8 mouse cellular contexts compared by ENCODE assay signal in the genomic region with DNA sequence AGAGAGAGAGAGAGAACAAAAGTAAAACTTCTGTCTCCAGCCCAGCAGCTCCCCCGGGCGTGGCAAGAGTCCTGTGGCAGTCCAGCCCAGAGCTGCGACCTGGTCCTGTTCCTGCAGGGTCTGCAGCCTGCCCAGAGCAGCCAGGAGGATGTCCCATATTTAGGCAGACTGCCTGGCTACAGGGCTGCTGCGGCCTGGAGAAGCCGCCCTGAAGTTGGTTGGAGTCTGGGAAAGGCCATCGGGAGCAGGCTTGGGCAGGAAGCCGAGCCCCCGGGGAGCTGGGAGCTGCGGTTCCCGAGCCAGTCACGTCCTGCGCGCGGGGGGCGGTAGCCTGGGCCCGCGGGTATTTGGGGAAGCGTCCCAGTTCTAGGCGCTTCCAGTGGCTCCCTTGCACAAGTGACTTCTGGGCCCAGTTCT. TPM values are rescaled to one million over a fixed set of nuclear protein-coding genes. Genes with fewer than 3 reads are reported as not detected.
A peak's percentile ranks its signal among the peaks of the same experiment; 100 is the strongest.
DNase-seq lines count a peak whose midpoint lies in the region; ATAC-seq and TF ChIP-seq lines count a peak whose summit lies in the region.

Gene Gng11, plus strand, starts transcription at position 15 of the 417 bp plus-strand sequence.

- peak within 1 kb of the TSS; percentile 70 for H3K4me2 ChIP-seq in embryonic facial prominence, embryonic 13.5 days
- peak within 1 kb of the TSS; percentile 69 for H3K4me2 ChIP-seq in limb, embryonic 12.5 days
- H3K4me2 ChIP-seq in midbrain, embryonic 11.5 days, result peak within 1 kb of the TSS; percentile 68

- peak within 1 kb of the TSS; percentile 80 for H3K27ac ChIP-seq in embryonic facial prominence, embryonic 13.5 days
- H3K27ac ChIP-seq in kidney, adult 2 months (ENCODE audit: insufficient read depth, low read depth, low read length), result peak within 1 kb of the TSS; percentile 99
- peak within 1 kb of the TSS; percentile 72 for H3K27ac ChIP-seq in limb, embryonic 12.5 days
- no peak within 1 kb of the TSS for H3K27ac ChIP-seq in midbrain, embryonic 11.5 days (ENCODE audit: low read depth, low read length)

- no peaks in the 10 kb centered on the region for H3K9me3 ChIP-seq in embryonic facial prominence, embryonic 13.5 days
- no peaks in the 10 kb centered on the region for H3K9me3 ChIP-seq in limb, embryonic 12.5 days
- H3K9me3 ChIP-seq in midbrain, embryonic 11.5 days (ENCODE audit: control insufficient read depth, low read length), result no peaks in the 10 kb centered on the region

- H3K36me3 ChIP-seq in embryonic facial prominence, embryonic 13.5 days, result no peaks in the 10 kb centered on the region
- H3K36me3 ChIP-seq in kidney, adult 2 months (ENCODE audit: control insufficient read depth, insufficient read depth, low read length), result no peaks in the 10 kb centered on the region
- no peaks in the 10 kb centered on the region for H3K36me3 ChIP-seq in limb, embryonic 12.5 days
- no peaks in the 10 kb centered on the region for H3K36me3 ChIP-seq in midbrain, embryonic 11.5 days (ENCODE audit: control insufficient read depth, insufficient read depth, low read length)

- ATAC-seq in cerebellum, adult (ENCODE audit: insufficient number of reproducible peaks, low FRiP score, low TSS enrichment), result peak; percentile 63
- peak; percentile 78 for ATAC-seq in embryonic facial prominence, embryonic 13.5 days (ENCODE audit: insufficient number of reproducible peaks, insufficient read depth, low FRiP score, low TSS enrichment, low read depth)
- peak; percentile 68 for ATAC-seq in limb, embryonic 12.5 days (ENCODE audit: insufficient number of reproducible peaks, insufficient read depth, low FRiP score, low TSS enrichment, low read depth)
- peak; percentile 90 for ATAC-seq in midbrain, embryonic 11.5 days (ENCODE audit: low FRiP score)

- TF ChIP-seq POLR2A in kidney, adult 2 months (IDR thresholded peaks at IDR 0.05; ENCODE audit: low read depth, low read length), result no peak

- peak within 1 kb of the TSS; percentile 48 for H3K4me3 ChIP-seq in embryonic facial prominence, embryonic 13.5 days
- peak within 1 kb of the TSS; percentile 93 for H3K4me3 ChIP-seq in kidney, adult 2 months (ENCODE audit: insufficient read depth, low read depth, low read length)
- peak within 1 kb of the TSS; percentile 48 for H3K4me3 ChIP-seq in limb, embryonic 12.5 days (replicated peaks)
- peak within 1 kb of the TSS; percentile 31 for H3K4me3 ChIP-seq in midbrain, embryonic 11.5 days (ENCODE audit: low read depth, low read length)

- no peaks in the 10 kb centered on the region for H3K27me3 ChIP-seq in embryonic facial prominence, embryonic 13.5 days
- no peaks in the 10 kb centered on the region for H3K27me3 ChIP-seq in kidney, adult 2 months (replicated peaks; ENCODE audit: control insufficient read depth, insufficient read depth, low read length)
- no peaks in the 10 kb centered on the region for H3K27me3 ChIP-seq in limb, embryonic 12.5 days
- no peaks in the 10 kb centered on the region for H3K27me3 ChIP-seq in midbrain, embryonic 11.5 days (ENCODE audit: control insufficient read depth, insufficient read depth, low read length)

- H3K4me1 ChIP-seq in embryonic facial prominence, embryonic 13.5 days, result peaks cover 17% of the 10 kb centered on the region; the same call in 1 of the 2 replicates
- peaks cover 2% of the 10 kb centered on the region; the same call in 1 of the 2 replicates for H3K4me1 ChIP-seq in kidney, adult 2 months (ENCODE audit: control insufficient read depth, insufficient read depth, low read length)
- peaks cover 4% of the 10 kb centered on the region; the same call in 1 of the 2 replicates for H3K4me1 ChIP-seq in limb, embryonic 12.5 days (replicated peaks)
- no peaks in the 10 kb centered on the region; the same call in 1 of the 2 replicates for H3K4me1 ChIP-seq in midbrain, embryonic 11.5 days (ENCODE audit: control insufficient read depth, insufficient read depth, low read length)

- WGBS in embryonic facial prominence, embryonic 13.5 days, result under 1% methylated on average over 19 of the region's 19 CpGs
- under 1% methylated on average over 19 of the region's 19 CpGs for WGBS in kidney, adult 2 months
- 1% methylated on average over 19 of the region's 19 CpGs for WGBS in limb, embryonic 12.5 days
- 3% methylated on average over 19 of the region's 19 CpGs for WGBS in midbrain, embryonic 11.5 days

- no peak for DNase-seq in cerebellum, adult 9-10 months
- DNase-seq in heart, adult 8-10 months (ENCODE audit: low spot score), result peak; percentile 88
- DNase-seq in kidney, adult 2 months, result peak; percentile 87
- peak; percentile 90 for DNase-seq in midbrain, embryonic 11.5 days (ENCODE audit: low spot score, missing footprints)
- DNase-seq in spleen, postnatal 4 days (ENCODE audit: low spot score in 2 of 2), result peak; percentile 15 to 65

- no peak for TF ChIP-seq CTCF in kidney, adult 2 months (conservative IDR thresholded peaks at IDR 0.05; ENCODE audit: insufficient read depth, insufficient read length, low read depth, low read length)

- H3K9ac ChIP-seq in embryonic facial prominence, embryonic 13.5 days, result peak within 1 kb of the TSS; percentile 78
- peak within 1 kb of the TSS; percentile 72 for H3K9ac ChIP-seq in limb, embryonic 12.5 days (replicated peaks)
- H3K9ac ChIP-seq in midbrain, embryonic 11.5 days (ENCODE audit: low read length), result peak within 1 kb of the TSS; percentile 66

RNA-seq across cellular contexts. Expression of gene Gng11, which starts in this region (rescaled TPM):
- 63.7 and 70.9 TPM in 2 replicates for polyA plus RNA-seq in embryonic facial prominence, embryonic 13.5 days (2015; fragmentation: Nextera tagmentation; extraction: Ambion mirVana)
- total RNA-seq in heart, adult 8-10 months (2022), result 10 to 100 TPM; 40.1 to 73.9 (median 62.2) TPM
- 7.2 and 10.5 TPM in 2 replicates for polyA plus RNA-seq in kidney, adult 2 months (2012; rRNA removed)
- polyA plus RNA-seq in limb, embryonic 12.5 days (2016; fragmentation: Nextera tagmentation; extraction: Ambion mirVana), result 61.9 and 64.6 TPM in 2 replicates
- 40.2 and 43.7 TPM in 2 replicates for polyA plus RNA-seq in midbrain, embryonic 11.5 days (2014; fragmentation: Nextera tagmentation; extraction: Ambion mirVana)

Comparison
In these comparisons a context has a peak if more than half of its experiments do, and no peak if none do; other contexts are left out.
1. H3K4me3 ChIP-seq: peak in every context shown above with its lines; median percentile 93 in kidney, adult 2 months; 48 in embryonic facial prominence, embryonic 13.5 days; 48 in limb, embryonic 12.5 days; 31 in midbrain, embryonic 11.5 days.